Mouse (Mus musculus): Measurements from ENCODE around the gene Tbc1d14.

DNA sequence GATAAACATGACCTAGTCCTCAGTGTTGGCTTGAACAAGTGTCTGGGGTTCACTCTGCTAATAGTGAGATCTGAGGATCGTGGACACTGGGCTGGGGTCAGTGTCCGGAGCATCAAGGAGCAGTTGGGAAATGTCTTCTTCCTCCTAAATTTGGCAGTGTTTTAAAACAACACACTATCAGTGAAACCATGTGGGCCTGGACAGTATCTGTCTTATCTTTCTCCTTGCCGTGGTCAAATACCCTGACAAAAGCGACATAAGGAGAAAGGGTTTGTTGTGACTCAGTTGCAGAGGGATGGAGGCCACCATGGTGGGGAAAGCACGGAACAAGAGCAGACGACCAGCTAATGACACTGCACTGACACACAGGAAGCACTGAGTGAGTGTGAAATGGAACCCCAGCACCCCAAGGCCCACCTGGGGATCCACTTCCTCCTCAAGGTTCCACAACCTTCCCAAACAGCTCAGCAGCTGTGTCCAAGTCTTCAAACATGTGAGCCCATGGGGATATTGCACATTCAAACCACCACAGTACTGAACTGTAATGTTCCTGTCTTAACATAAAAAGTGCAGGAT is 58.5 kb downstream of the Tbc1d14 start:
- TF ChIP-seq EP300 (IDR thresholded peaks at IDR 0.05; ENCODE audit: low read depth) (no peak), CTCF (IDR thresholded peaks at IDR 0.05; ENCODE audit: low read depth) (no peak)

All from heart, postnatal 0 days (tissue).